Mouse (Mus musculus) forebrain, embryonic 10.5 days (tissue): Measurements from ENCODE around the gene Dtx4. TPM values are rescaled to one million over a fixed set of nuclear protein-coding genes. Genes with fewer than 3 reads are reported as not detected.

ENCODE experiments used
- DNase-seq: peaks from one replicate; pipeline ENCODE4 v3.0.0-alpha.2; 2017; ENCODE audit warnings: low spot score; ENCODE audit errors: extremely low spot score
- H3K27ac ChIP-seq: fragments of 300-500 bp; sonication (generic); 2 replicates; pipeline ENCODE4 v1.5.1; 2016; ENCODE audit warnings: mild to moderate bottlenecking
- H3K27me3 ChIP-seq: fragments of 300-500 bp; sonication (generic); 2 replicates; pipeline ENCODE4 v1.6.1; 2016; ENCODE audit warnings: mild to moderate bottlenecking; ENCODE audit not compliant: poor library complexity, severe bottlenecking
- H3K36me3 ChIP-seq: fragments of 300-500 bp; sonication (generic); replicated peaks from 2 replicates; pipeline ENCODE4 v1.6.1; 2016; ENCODE audit warnings: mild to moderate bottlenecking, moderate library complexity
- H3K4me1 ChIP-seq: fragments of 300-500 bp; sonication (generic); 2 replicates; pipeline ENCODE4 v1.6.1; 2016
- H3K4me3 ChIP-seq: fragments of 300-500 bp; sonication (generic); 2 replicates; pipeline ENCODE4 v1.5.1; 2016; ENCODE audit warnings: mild to moderate bottlenecking, moderate library complexity
- H3K9me3 ChIP-seq: fragments of 300-500 bp; sonication (generic); 2 replicates; pipeline ENCODE4 v1.6.1; 2016; ENCODE audit warnings: mild to moderate bottlenecking, moderate library complexity
- WGBS: fragments of 180-500 bp; shearing (Covaris S2); methylation state at CpG from one replicate; pipeline ENCODE4 v1.1.7; 2016; 5-methylcytosine and 5-hydroxymethylcytosine counted together
- polyA plus RNA-seq: library from polyadenylated mRNA; unstranded; fragments of >200 nt; fragmentation: Nextera tagmentation; extraction: Ambion mirVana; gene quantifications from 2 replicates; pipeline ENCODE4 v1.2.1, GENCODE M21; 2016

Gene Dtx4
- polyA plus RNA-seq, 1 experiment from 2014 or later, result 31.7 TPM

DNA sequence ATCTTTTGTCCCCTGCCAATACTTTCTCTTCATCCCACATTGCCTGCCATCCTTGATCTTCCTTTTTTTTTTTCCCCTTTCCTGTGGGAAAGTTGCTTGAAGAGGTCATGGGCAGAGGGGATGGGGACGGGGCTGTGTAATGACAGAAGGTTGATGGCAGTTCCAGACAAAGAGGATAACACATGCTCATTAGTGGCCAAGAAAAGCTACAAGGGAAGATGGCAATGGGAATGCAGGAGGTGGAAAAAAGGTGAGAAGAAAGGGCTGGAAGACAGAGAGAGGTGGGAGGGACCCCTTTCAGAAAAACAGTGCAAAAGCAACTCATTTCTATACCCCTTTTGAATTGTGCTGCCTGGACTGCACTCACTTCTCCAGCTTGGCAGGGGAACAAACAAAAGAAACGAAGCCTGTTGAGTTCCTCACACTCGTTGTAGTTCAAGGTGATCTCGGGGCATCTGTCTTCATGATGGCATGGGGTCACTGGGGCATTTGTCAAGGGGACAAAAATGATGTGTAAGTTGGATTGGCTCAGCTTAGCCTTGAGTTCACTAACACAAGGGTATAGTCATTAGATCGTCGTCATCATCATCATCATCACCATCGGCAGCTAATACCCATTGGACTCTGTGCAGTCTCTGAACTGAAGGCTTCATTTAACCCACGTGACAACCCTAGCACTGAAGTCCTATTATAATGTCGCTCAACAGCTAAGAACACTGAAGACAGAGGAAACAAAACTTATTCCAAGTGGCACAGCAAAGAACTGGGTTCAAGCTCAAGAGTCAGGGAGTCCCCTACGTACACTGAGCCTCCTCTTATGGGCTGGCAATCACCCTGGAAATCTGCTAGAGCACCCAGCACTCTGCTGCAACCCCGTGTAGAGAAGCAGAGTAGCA is 11.3 kb downstream of the Dtx4 start:
- DNase-seq, result no peak
- H3K36me3 ChIP-seq, result peaks cover 66% of the 10 kb centered on the region
- H3K27ac ChIP-seq, result peak overlapping the region; percentile 91
- 45% methylated on average over 11 of the region's 11 CpGs for WGBS
- no peaks in the 10 kb centered on the region for H3K27me3 ChIP-seq
- H3K4me3 ChIP-seq, result peak overlapping the region; percentile 38
- peaks cover 83% of the 10 kb centered on the region for H3K4me1 ChIP-seq
- no peaks in the 10 kb centered on the region; the same call in 1 of the 2 replicates for H3K9me3 ChIP-seq

DNA sequence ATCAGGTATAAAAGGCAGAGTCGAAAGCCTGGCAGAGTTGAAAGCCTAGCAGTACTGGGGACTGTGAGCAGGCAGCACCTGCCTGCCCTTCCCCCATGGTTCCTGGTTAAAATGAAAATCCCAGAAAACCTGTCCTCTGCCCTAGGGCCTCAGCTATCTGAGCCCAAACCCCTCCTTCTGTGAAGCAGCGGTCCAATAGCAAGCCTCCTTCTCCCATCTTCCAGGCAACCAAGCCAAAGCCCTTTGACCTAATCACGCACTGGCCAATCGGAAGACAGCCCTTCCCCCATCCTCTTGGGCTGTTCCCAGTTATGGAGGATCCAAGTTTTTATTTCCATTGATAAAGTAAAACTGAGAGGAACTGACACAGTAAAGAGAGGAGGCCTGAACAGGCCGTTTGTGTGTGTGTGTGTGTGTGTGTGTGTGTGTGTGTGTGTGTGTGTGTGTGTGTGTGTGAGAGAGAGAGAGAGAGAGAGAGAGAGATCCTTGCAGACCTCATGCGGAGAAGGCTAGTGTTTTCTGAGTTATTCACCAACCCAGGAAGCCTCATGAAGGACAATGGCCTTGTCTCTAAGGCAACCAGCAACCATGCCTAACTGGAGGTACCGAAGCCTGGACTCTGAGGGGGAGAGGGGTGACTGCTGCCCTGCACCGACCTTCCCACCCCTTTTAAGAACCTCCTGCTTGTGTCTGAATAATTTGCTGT is 12.1 kb downstream of the Dtx4 start:
- Histone ChIP-seq H3K4me3 (peak overlapping the region; percentile 38), H3K27ac (peak overlapping the region; percentile 91), H3K27me3 (no peaks in the 10 kb centered on the region), H3K9me3 (no peaks in the 10 kb centered on the region; the same call in 1 of the 2 replicates), H3K4me1 (peaks cover 75% of the 10 kb centered on the region), H3K36me3 (peaks cover 74% of the 10 kb centered on the region)
- 7% methylated on average over 8 of the region's 8 CpGs for WGBS
- peak; percentile 89 for DNase-seq

- peak overlapping the region; percentile 91 for H3K27ac ChIP-seq
- H3K4me3 ChIP-seq, result peak overlapping the region; percentile 38
- H3K36me3 ChIP-seq, result peaks cover 82% of the 10 kb centered on the region
- H3K27me3 ChIP-seq, result no peaks in the 10 kb centered on the region
- no peaks in the 10 kb centered on the region; the same call in 1 of the 2 replicates for H3K9me3 ChIP-seq
- 8% methylated on average over 9 of the region's 9 CpGs for WGBS
- peak; percentile 46 for DNase-seq
- H3K4me1 ChIP-seq, result peaks cover 67% of the 10 kb centered on the region
These were observed 12.9 kb downstream of the Dtx4 start for GRCm38 (mm10) chr19:12488205-12488966.

DNA sequence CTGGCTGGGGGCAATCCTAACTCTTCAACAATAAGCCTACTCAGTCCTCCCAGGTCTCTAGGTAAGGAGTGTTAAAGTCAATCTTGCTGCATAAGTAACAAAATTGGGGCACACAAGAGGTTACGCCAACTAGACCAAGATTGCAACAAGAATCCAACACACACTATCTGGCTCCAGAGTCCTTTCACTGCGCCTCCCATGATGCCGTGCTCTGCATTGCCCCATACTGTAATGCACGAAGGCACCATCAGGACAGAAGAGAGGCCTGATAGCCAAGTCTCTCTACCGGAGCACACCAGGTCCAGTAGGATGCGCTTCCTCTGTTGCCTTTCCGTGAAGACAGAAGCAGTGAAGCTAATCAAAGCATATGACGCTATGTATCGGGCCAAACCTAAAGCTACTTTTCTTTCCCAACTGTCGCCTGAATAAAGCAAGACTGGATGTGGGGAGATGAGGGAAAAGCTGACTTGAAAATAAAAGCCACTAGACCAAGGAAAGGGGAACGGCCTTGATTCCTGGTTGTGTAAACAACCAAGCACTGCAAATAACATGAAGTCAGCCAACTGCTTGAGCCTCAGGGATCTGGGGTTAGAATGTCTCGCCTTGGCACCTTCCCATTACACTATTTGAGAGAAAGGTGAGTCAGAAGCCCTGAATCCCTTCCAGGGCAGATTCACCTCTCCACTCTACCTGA is 13.6 kb downstream of the Dtx4 start:
- Histone ChIP-seq H3K9me3 (no peaks in the 10 kb centered on the region; the same call in 1 of the 2 replicates), H3K27ac (peak overlapping the region; percentile 91), H3K4me3 (no peak overlapping the region; the same call in 1 of the 2 replicates), H3K27me3 (no peaks in the 10 kb centered on the region), H3K4me1 (peaks cover 60% of the 10 kb centered on the region), H3K36me3 (peaks cover 84% of the 10 kb centered on the region)
- no peak for DNase-seq
- WGBS, result 89% methylated on average over 12 of the region's 12 CpGs

DNA sequence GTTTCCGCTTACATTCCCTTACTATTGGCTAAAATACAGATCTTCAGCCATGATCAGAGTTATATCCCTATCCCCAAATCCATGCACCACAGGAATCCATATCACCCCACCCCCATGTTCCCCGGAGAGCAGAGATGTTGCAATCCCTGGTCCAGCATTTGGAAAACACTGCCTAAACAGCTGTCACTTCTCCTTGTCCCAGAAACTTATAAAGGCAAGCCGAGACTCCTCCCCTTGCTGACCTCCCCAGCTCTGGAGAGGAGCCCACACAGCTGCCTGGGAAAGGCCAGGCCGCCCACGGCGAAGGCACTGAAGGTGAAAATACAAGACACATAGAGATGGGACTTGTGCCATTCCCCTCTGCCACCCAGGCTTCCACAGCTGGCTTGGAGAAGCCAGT is 14.4 kb downstream of the Dtx4 start:
- 90% methylated on average over 6 of the region's 6 CpGs for WGBS
- Histone ChIP-seq H3K27me3 (no peaks in the 10 kb centered on the region), H3K4me1 (peaks cover 52% of the 10 kb centered on the region), H3K9me3 (no peaks in the 10 kb centered on the region; the same call in 1 of the 2 replicates), H3K27ac (peak overlapping the region; percentile 91; the same call in 1 of the 2 replicates), H3K4me3 (no peak overlapping the region), H3K36me3 (peaks cover 84% of the 10 kb centered on the region)
- DNase-seq, result no peak

DNA sequence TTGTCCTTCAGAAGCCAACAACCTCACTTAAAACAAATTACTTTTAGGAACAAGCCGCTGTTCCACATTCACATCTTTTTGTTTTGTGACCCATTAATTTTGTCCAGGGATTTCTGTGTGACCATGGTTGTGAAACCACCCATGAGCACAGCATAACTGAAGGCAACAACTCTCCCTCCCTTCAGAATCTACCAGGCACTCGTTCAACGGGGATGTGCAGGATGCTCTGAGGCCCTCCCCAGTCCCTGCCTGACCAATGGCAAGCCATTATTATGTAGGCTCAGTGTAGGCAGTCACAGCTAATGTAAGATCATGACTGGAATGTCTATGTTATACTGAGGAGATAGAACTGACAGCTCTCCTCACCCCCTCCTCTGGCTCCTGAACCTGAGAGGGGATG is 15.6 kb downstream of the Dtx4 start:
- DNase-seq, result no peak
- H3K4me1 ChIP-seq, result peaks cover 40% of the 10 kb centered on the region
- WGBS, result 87% methylated on average over 3 of the region's 3 CpGs
- no peaks in the 10 kb centered on the region for H3K9me3 ChIP-seq
- H3K27ac ChIP-seq, result no peak overlapping the region
- peaks cover 84% of the 10 kb centered on the region for H3K36me3 ChIP-seq
- no peak overlapping the region for H3K4me3 ChIP-seq
- H3K27me3 ChIP-seq, result no peaks in the 10 kb centered on the region

DNA sequence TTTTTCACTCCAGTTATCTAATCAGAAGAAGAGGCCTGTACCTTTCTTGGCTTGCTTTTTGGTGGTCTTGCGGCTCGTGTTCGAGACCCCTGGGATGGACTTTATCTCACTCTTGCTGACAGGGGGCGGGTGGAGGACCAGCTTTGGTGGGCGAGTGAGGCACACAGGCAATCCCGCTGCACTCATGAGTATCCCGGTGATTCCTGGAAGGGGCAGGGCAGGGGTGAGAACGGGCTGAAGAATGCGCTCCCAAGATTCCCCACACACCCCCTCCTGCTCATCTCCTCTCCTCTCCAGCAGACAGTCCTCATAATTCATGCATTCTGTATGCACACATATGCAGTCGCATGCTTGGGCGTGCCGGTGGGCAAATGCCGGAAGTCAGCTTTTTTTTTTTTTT is 16.0 kb downstream of the Dtx4 start:
- 93% methylated on average over 12 of the region's 13 CpGs for WGBS
- no peaks in the 10 kb centered on the region for H3K9me3 ChIP-seq
- no peak overlapping the region for H3K4me3 ChIP-seq
- H3K4me1 ChIP-seq, result peaks cover 37% of the 10 kb centered on the region
- DNase-seq, result no peak
- H3K36me3 ChIP-seq, result peaks cover 84% of the 10 kb centered on the region
- no peaks in the 10 kb centered on the region for H3K27me3 ChIP-seq
- H3K27ac ChIP-seq, result no peak overlapping the region

- peaks cover 34% of the 10 kb centered on the region for H3K4me1 ChIP-seq
- H3K27me3 ChIP-seq, result no peaks in the 10 kb centered on the region
- no peak overlapping the region for H3K27ac ChIP-seq
- WGBS, result 93% methylated on average over 4 of the region's 4 CpGs
- no peaks in the 10 kb centered on the region for H3K9me3 ChIP-seq
- H3K4me3 ChIP-seq, result no peak overlapping the region
- H3K36me3 ChIP-seq, result peaks cover 89% of the 10 kb centered on the region
- no peak for DNase-seq
These were observed 17.0 kb downstream of the Dtx4 start for GRCm38 (mm10) chr19:12484210-12484609.

DNA sequence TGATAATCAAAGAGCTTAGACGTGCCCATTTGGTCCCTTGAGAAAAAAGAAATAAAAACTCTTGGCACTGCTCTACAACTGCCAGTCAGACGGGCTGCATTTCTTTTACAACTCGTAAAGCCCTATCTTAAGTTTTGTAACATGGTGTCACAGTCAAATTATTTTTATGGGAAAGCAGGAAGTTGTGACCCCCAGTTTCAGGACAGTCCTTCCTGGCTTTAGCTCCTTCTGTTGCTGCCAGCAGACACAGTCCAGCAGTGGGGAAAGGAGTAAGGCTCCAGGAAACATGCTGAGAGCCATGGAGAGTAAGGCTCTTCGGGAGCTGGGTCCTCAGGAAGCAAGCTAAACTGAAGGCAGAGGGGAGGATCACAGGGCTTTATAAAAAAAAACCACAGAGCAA is 17.5 kb downstream of the Dtx4 start:
- 81% methylated on average over 4 of the region's 4 CpGs for WGBS
- Histone ChIP-seq H3K4me1 (peaks cover 30% of the 10 kb centered on the region), H3K36me3 (peaks cover 93% of the 10 kb centered on the region), H3K4me3 (no peak overlapping the region), H3K9me3 (no peaks in the 10 kb centered on the region), H3K27ac (no peak overlapping the region), H3K27me3 (no peaks in the 10 kb centered on the region)
- no peak for DNase-seq

DNA sequence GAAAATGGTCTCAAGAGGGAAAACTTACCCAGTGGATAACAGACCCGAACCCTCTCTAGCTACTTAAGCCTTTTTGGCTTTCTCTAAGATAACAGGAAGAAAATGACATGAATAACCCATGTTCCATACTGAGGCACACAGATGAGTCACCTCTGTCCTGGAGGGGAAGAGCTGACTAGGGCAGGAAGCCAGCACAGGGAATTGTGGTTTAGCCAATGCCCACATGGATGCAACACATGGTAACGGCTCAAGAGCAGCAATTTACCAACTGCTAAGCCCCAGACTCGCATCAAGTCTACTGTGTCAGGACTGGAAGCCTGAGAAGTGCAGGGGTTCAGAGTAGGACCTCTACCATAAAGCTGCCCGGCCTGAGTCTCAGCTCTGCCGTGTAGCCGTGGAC is 22.9 kb downstream of the Dtx4 start:
- Histone ChIP-seq H3K27ac (no peak overlapping the region), H3K9me3 (no peaks in the 10 kb centered on the region), H3K4me1 (peaks cover 9% of the 10 kb centered on the region), H3K27me3 (no peaks in the 10 kb centered on the region), H3K36me3 (peaks cover 100% of the 10 kb centered on the region), H3K4me3 (no peak overlapping the region)
- no peak for DNase-seq
- 92% methylated on average over 6 of the region's 6 CpGs for WGBS

DNA sequence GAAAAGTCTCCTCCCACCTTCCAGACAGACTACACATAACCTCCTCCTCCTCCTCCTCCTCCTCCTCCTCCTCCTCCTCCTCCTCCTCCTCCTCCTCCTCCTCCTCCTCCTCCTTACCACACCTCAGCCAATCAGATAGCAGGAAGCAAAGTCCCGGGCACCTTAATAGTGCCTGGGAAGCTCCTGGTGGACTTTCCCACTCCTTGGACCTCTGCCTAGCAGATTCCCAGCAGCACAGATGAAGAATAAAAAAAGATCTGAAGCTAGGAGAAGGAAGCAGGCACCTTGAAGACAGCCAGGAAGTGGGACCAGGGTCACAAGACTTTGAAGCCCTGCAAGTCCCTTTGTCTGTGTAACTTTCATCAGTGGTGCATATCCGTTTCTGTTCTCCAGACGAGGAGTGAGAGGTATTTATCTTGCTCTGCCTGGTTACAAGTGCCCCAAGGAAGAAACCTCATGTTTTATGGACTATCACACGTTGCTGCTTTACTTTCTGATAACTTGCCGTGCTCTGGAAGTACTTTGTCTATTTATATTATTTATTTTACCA is 24.5 kb downstream of the Dtx4 start:
- peaks cover 100% of the 10 kb centered on the region for H3K36me3 ChIP-seq
- 78% methylated on average over 5 of the region's 5 CpGs for WGBS

More for the DNA sequence above, 24.5 kb downstream of the Dtx4 start:
- H3K9me3 ChIP-seq, result no peaks in the 10 kb centered on the region
- no peak overlapping the region for H3K27ac ChIP-seq
- H3K4me1 ChIP-seq, result peaks cover 9% of the 10 kb centered on the region
- H3K4me3 ChIP-seq, result no peak overlapping the region
- DNase-seq, result no peak
- no peaks in the 10 kb centered on the region for H3K27me3 ChIP-seq
